Mouse (Mus musculus) kidney, embryonic 16.5 days (tissue): ENCODE data around the gene Dgki. TPM values are rescaled to one million over a fixed set of nuclear protein-coding genes. Genes with fewer than 3 reads are reported as not detected.

Source experiments
- ATAC-seq: fragments of 200-750 bp; cut with Nextera tagmentation; 2 replicates; pipeline ENCODE4 v1.8.0; 2017; ENCODE audit warnings: moderate TSS enrichment; ENCODE audit not compliant: low FRiP score, low TSS enrichment
- H3K27ac ChIP-seq: fragments of 300-500 bp; sonication (generic); 2 replicates; pipeline ENCODE4 v1.5.1; 2014; ENCODE audit warnings: low read length
- H3K27me3 ChIP-seq: fragments of 300-500 bp; sonication (generic); 2 replicates; pipeline ENCODE4 v1.6.1; 2014; ENCODE audit warnings: low read length, control low read depth, mixed read lengths; ENCODE audit not compliant: insufficient read depth
- H3K36me3 ChIP-seq: fragments of 300-500 bp; sonication (generic); 2 replicates; pipeline ENCODE4 v1.6.1; 2014; ENCODE audit warnings: low read length, control low read depth, mixed read lengths; ENCODE audit not compliant: insufficient read depth
- H3K4me1 ChIP-seq: fragments of 300-500 bp; sonication (generic); 2 replicates; pipeline ENCODE4 v1.6.1; 2014; ENCODE audit warnings: low read length, control low read depth, mixed read lengths; ENCODE audit not compliant: insufficient read depth
- H3K4me2 ChIP-seq: fragments of 300-500 bp; sonication (generic); replicated peaks from 2 replicates; pipeline ENCODE4 v1.6.1; 2014; ENCODE audit warnings: low read depth, low read length
- H3K4me3 ChIP-seq: fragments of 300-500 bp; sonication (generic); 2 replicates; pipeline ENCODE4 v1.5.1; 2014; ENCODE audit warnings: mild to moderate bottlenecking, low read length
- H3K9ac ChIP-seq: fragments of 300-500 bp; sonication (generic); replicated peaks from 2 replicates; pipeline ENCODE4 v1.6.1; 2014; ENCODE audit warnings: low read length
- H3K9me3 ChIP-seq: fragments of 300-500 bp; sonication (generic); 2 replicates; pipeline ENCODE4 v1.6.1; 2016; ENCODE audit warnings: low read length, control low read depth
- WGBS: fragments of 180-500 bp; shearing (Covaris S2); extraction: QIAGEN DNeasy Blood & Tissue Kit; methylation state at CpG from one replicate; pipeline ENCODE4 v1.1.7; 2014; 5-methylcytosine and 5-hydroxymethylcytosine counted together
- polyA plus RNA-seq: library from polyadenylated mRNA; unstranded; fragments of >200 nt; fragmentation: Nextera tagmentation; extraction: Ambion mirVana; gene quantifications from 2 replicates; pipeline ENCODE4 v1.2.1, GENCODE M21; 2015

The Dgki gene
- polyA plus RNA-seq, 1 experiment from 2014 or later, result 0.74 TPM

GRCm38 (mm10) chr6:36812666-36813515 is 487.1 kb downstream of the Dgki start:
- Histone ChIP-seq H3K9ac (no peak overlapping the region), H3K9me3 (no peaks in the 10 kb centered on the region), H3K4me3 (no peak overlapping the region), H3K4me2 (no peak overlapping the region), H3K4me1 (peaks cover 7% of the 10 kb centered on the region), H3K27ac (no peak overlapping the region), H3K27me3 (no peaks in the 10 kb centered on the region), H3K36me3 (no peaks in the 10 kb centered on the region)
- WGBS, result 43% methylated on average over 7 of the region's 7 CpGs
- no peak for ATAC-seq

GRCm38 (mm10) chr6:36810448-36810847 is 489.5 kb downstream of the Dgki start:
- WGBS, result 18% methylated on average over 5 of the region's 5 CpGs
- H3K4me3 ChIP-seq, result peak overlapping the region; percentile 56
- H3K36me3 ChIP-seq, result peaks cover 11% of the 10 kb centered on the region; the same call in 1 of the 2 replicates
- H3K27ac ChIP-seq, result peak overlapping the region; percentile 82; the same call in 1 of the 2 replicates
- H3K27me3 ChIP-seq, result no peaks in the 10 kb centered on the region
- peak; percentile 16; the same call in 1 of the 2 replicates for ATAC-seq
- H3K4me2 ChIP-seq, result peak overlapping the region; percentile 58
- H3K9me3 ChIP-seq, result no peaks in the 10 kb centered on the region
- H3K4me1 ChIP-seq, result peaks cover 10% of the 10 kb centered on the region
- H3K9ac ChIP-seq, result peak overlapping the region; percentile 66; the same call in 1 of the 2 replicates

GRCm38 (mm10) chr6:36809747-36810285 is 490.2 kb downstream of the Dgki start, which contains the start of gene Ptn:
TSS of gene Ptn (minus strand) at chr6:36810220.
- Histone ChIP-seq H3K4me1 (peaks cover 10% of the 10 kb centered on the region), H3K27ac (peak within 1 kb of the TSS; percentile 82), H3K9me3 (no peaks in the 10 kb centered on the region), H3K27me3 (no peaks in the 10 kb centered on the region), H3K9ac (peak within 1 kb of the TSS; percentile 66), H3K4me2 (peak within 1 kb of the TSS; percentile 58), H3K4me3 (peak within 1 kb of the TSS; percentile 56), H3K36me3 (peaks cover 13% of the 10 kb centered on the region; the same call in 1 of the 2 replicates)
- WGBS, result under 1% methylated on average over 15 of the region's 15 CpGs
- peak; percentile 82 for ATAC-seq

GRCm38 (mm10) chr6:36809311-36809726 is 490.7 kb downstream of the Dgki start:
- H3K4me2 ChIP-seq, result peak overlapping the region; percentile 58
- peak overlapping the region; percentile 82 for H3K27ac ChIP-seq
- no peaks in the 10 kb centered on the region for H3K27me3 ChIP-seq
- H3K9me3 ChIP-seq, result no peaks in the 10 kb centered on the region
- H3K4me1 ChIP-seq, result peaks cover 10% of the 10 kb centered on the region
- peak; percentile 86 for ATAC-seq
- H3K36me3 ChIP-seq, result peaks cover 13% of the 10 kb centered on the region; the same call in 1 of the 2 replicates
- peak overlapping the region; percentile 56 for H3K4me3 ChIP-seq
- peak overlapping the region; percentile 66 for H3K9ac ChIP-seq
- WGBS, result 8% methylated on average over 7 of the region's 7 CpGs

GRCm38 (mm10) chr6:36808306-36809058 is 491.5 kb downstream of the Dgki start:
- Histone ChIP-seq H3K4me2 (peak overlapping the region; percentile 58), H3K27ac (peak overlapping the region; percentile 82; the same call in 1 of the 2 replicates), H3K36me3 (peaks cover 15% of the 10 kb centered on the region), H3K9me3 (no peaks in the 10 kb centered on the region), H3K9ac (peak overlapping the region; percentile 66), H3K27me3 (no peaks in the 10 kb centered on the region), H3K4me3 (peak overlapping the region; percentile 56), H3K4me1 (peaks cover 10% of the 10 kb centered on the region)
- ATAC-seq, result 0 out of 2 replicates have a peak, but pooled peaks have one; percentile 10
- WGBS, result 27% methylated on average over 7 of the region's 7 CpGs

- 90% methylated on average over 6 of the region's 6 CpGs for WGBS
- H3K9ac ChIP-seq, result no peak overlapping the region
- H3K4me1 ChIP-seq, result peaks cover 10% of the 10 kb centered on the region
- no peaks in the 10 kb centered on the region for H3K9me3 ChIP-seq
- H3K4me2 ChIP-seq, result 0 out of 2 replicates have a peak overlapping the region, but pooled peaks have one; percentile 11
- H3K4me3 ChIP-seq, result no peak overlapping the region
- no peaks in the 10 kb centered on the region for H3K27me3 ChIP-seq
- peaks cover 20% of the 10 kb centered on the region for H3K36me3 ChIP-seq
- H3K27ac ChIP-seq, result no peak overlapping the region
- no peak for ATAC-seq
Measured at GRCm38 (mm10) chr6:36806906-36807305, 493.1 kb downstream of the Dgki start.

GRCm38 (mm10) chr6:36800309-36800946 is 499.6 kb downstream of the Dgki start:
- Histone ChIP-seq H3K4me3 (no peak overlapping the region), H3K9me3 (no peaks in the 10 kb centered on the region), H3K36me3 (peaks cover 8% of the 10 kb centered on the region), H3K27ac (no peak overlapping the region), H3K27me3 (no peaks in the 10 kb centered on the region), H3K4me2 (no peak overlapping the region), H3K4me1 (peaks cover 4% of the 10 kb centered on the region; the same call in 1 of the 2 replicates), H3K9ac (no peak overlapping the region)
- 88% methylated on average over 5 of the region's 5 CpGs for WGBS
- no peak for ATAC-seq

- Histone ChIP-seq H3K27ac (no peak overlapping the region), H3K9ac (no peak overlapping the region), H3K4me2 (no peak overlapping the region), H3K36me3 (no peaks in the 10 kb centered on the region), H3K27me3 (no peaks in the 10 kb centered on the region), H3K9me3 (no peaks in the 10 kb centered on the region), H3K4me1 (peaks cover 4% of the 10 kb centered on the region; the same call in 1 of the 2 replicates), H3K4me3 (no peak overlapping the region)
- ATAC-seq, result no peak
- WGBS, result 51% methylated on average over 3 of the region's 3 CpGs
Measured at GRCm38 (mm10) chr6:36797066-36797655, 502.8 kb downstream of the Dgki start.
